Mouse (Mus musculus) lung, embryonic 16.5 days (tissue): Measurements from ENCODE around the gene Olfr1508. TPM values are rescaled to one million over a fixed set of nuclear protein-coding genes. Genes with fewer than 3 reads are reported as not detected.
"Not testable (repeated sequence)": the region's sequence is repeated elsewhere in the genome, so short reads cannot be mapped to it uniquely, and the experiment has no call there.

ENCODE experiments used
- ATAC-seq: fragments of 200-750 bp; cut with Nextera tagmentation; 2 replicates; pipeline ENCODE4 v1.8.0; 2017; ENCODE audit warnings: low read depth, mild to moderate bottlenecking, moderate library complexity
- H3K27ac ChIP-seq: fragments of 300-500 bp; sonication (generic); 2 replicates; pipeline ENCODE4 v1.5.1; 2014; ENCODE audit warnings: mild to moderate bottlenecking, control low read depth, low read length
- H3K27me3 ChIP-seq: fragments of 300-500 bp; sonication (generic); 2 replicates; pipeline ENCODE4 v1.6.1; 2014; ENCODE audit warnings: low read depth, low read length, mixed read lengths; ENCODE audit not compliant: control insufficient read depth, insufficient read depth
- H3K36me3 ChIP-seq: fragments of 300-500 bp; sonication (generic); 2 replicates; pipeline ENCODE4 v1.6.1; 2014; ENCODE audit warnings: low read length; ENCODE audit not compliant: control insufficient read depth, insufficient read depth
- H3K4me1 ChIP-seq: fragments of 300-500 bp; sonication (generic); replicated peaks from 2 replicates; pipeline ENCODE4 v1.6.1; 2014; ENCODE audit warnings: low read length, mixed read lengths; ENCODE audit not compliant: control insufficient read depth, insufficient read depth
- H3K4me2 ChIP-seq: fragments of 300-500 bp; sonication (generic); 2 replicates; pipeline ENCODE4 v1.6.1; 2014; ENCODE audit warnings: low read depth, low read length, control low read depth
- H3K4me3 ChIP-seq: fragments of 300-500 bp; sonication (generic); 2 replicates; pipeline ENCODE4 v1.5.1; 2014; ENCODE audit warnings: mild to moderate bottlenecking, low read length, control low read depth
- H3K9ac ChIP-seq: fragments of 300-500 bp; sonication (generic); 2 replicates; pipeline ENCODE4 v1.6.1; 2014; ENCODE audit warnings: low read length, control low read depth
- H3K9me3 ChIP-seq: fragments of 300-500 bp; sonication (generic); 2 replicates; pipeline ENCODE4 v1.6.1; 2016; ENCODE audit warnings: low read length; ENCODE audit not compliant: control insufficient read depth
- WGBS: fragments of 180-500 bp; shearing (Covaris S2); extraction: QIAGEN DNeasy Blood & Tissue Kit; methylation state at CpG from one replicate; pipeline ENCODE4 v1.1.7; 2014; 5-methylcytosine and 5-hydroxymethylcytosine counted together
- polyA plus RNA-seq: library from polyadenylated mRNA; unstranded; fragments of >200 nt; fragmentation: Nextera tagmentation; extraction: Ambion mirVana; gene quantifications from 2 replicates; pipeline ENCODE4 v1.2.1, GENCODE M21; 2015

Olfr1508 gene
- not detected in 2 replicates for polyA plus RNA-seq

DNA sequence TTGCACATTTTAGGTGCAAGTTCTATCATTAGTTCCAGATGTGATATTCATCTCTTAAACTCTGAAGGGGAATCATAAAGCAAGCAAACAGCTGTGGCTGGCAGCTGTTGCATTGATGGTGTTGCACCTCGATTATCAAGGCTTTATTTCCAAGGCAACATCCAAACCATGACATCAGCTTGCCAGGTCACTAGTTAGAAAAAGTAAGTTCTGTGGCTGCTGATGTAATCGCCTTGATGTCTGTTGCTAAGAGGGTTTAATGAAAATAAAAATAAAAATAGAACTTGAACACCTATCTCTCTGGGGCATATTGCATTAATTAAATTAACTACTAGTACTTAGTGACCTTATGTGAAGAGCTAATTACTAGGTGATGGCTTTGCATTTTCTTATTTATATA lies at the start of gene Olfr1508:
Gene Olfr1508 (minus strand): TSS at position 101 of the 400 bp plus-strand sequence.
- no peak within 1 kb of the TSS for H3K4me3 ChIP-seq
- H3K9ac ChIP-seq, result no peak within 1 kb of the TSS
- H3K27me3 ChIP-seq, result no peaks in the 10 kb centered on the region
- no peak within 1 kb of the TSS for H3K4me2 ChIP-seq
- H3K36me3 ChIP-seq, result no peaks in the 10 kb centered on the region
- H3K4me1 ChIP-seq, result no peaks in the 10 kb centered on the region
- WGBS, result 62% methylated on average over 2 of the region's 2 CpGs
- no peak for ATAC-seq
- H3K9me3 ChIP-seq, result no peaks in the 10 kb centered on the region
- no peak within 1 kb of the TSS for H3K27ac ChIP-seq

DNA sequence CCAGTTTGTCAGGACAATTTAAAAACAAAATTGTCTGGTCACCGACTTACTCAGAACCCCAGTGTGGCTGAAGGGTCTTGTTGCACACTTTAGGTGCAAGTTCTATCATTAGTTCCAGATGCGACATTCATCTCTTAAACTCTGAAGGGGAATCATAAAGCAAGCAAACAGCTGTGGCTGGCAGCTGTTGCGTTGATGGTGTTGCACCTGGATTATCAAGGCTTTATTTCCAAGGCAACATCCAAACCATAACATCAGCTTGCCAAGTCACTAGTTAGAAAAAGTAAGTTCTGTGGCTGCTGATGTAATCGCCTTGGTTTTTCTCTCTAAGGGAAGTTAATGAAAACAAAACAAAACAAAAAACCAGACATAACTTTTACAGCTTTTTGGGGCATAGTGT lies 28.2 kb upstream of the Olfr1508 start, which contains the start of gene Olfr1507:
Gene Olfr1507 (minus strand): TSS at position 234 of the 400 bp plus-strand sequence.
- no peaks in the 10 kb centered on the region for H3K27me3 ChIP-seq
- 84% methylated on average over 4 of the region's 4 CpGs for WGBS
- ATAC-seq, result no peak
- no peak within 1 kb of the TSS for H3K4me3 ChIP-seq
- no peak within 1 kb of the TSS for H3K4me2 ChIP-seq
- H3K4me1 ChIP-seq, result no peaks in the 10 kb centered on the region
- no peaks in the 10 kb centered on the region for H3K36me3 ChIP-seq
- no peaks in the 10 kb centered on the region for H3K9me3 ChIP-seq
- H3K9ac ChIP-seq, result no peak within 1 kb of the TSS
- H3K27ac ChIP-seq, result no peak within 1 kb of the TSS

DNA sequence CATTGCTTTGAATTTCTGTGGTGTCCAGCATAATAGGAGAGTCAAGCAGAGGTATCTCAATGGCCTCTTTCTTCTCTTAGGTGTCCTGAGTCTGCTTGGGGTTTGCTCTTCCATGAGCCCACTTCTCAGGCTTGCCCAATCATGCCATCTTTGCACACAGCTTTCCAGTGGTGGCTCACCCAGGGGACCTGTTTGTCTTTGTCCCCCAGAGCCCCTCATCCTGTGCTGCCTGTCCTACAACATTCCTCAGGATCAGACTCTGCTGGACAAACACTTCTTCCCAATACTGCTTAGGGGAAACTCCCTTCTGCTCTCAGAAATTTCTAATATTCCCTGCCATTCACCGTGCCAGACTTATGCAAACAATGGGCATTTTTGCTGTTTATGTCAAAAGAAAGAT lies 1.6 kb downstream of the Olfr1508 start:
- H3K9me3 ChIP-seq, result no peaks in the 10 kb centered on the region
- no peaks in the 10 kb centered on the region for H3K36me3 ChIP-seq
- H3K4me3 ChIP-seq, result no peak overlapping the region
- no peaks in the 10 kb centered on the region for H3K27me3 ChIP-seq
- no peaks in the 10 kb centered on the region for H3K4me1 ChIP-seq
- no peak overlapping the region for H3K9ac ChIP-seq
- ATAC-seq, result no peak
- H3K27ac ChIP-seq, result no peak overlapping the region
- H3K4me2 ChIP-seq, result no peak overlapping the region
- 55% methylated on average over 1 of the region's 1 CpGs for WGBS

DNA sequence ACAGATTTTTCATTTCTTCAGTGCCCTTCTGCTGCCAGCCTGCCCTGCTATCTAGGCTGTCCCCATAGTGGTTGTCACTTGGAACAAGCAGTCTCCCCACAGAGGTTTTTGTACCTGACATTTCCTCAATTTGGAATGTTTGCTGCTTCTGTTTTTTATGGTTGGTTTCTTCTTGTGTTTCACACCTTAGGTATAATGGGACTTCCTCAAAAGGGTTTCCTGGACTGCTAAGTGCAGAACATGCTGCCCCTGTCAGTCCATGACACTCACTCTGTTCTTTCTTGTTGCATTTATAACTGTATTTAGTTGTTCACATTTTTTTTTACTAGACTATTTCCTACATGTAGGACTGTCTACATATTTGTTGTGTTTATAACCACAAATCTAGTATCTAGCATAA lies 5.4 kb downstream of the Olfr1508 start:
- no peaks in the 10 kb centered on the region for H3K36me3 ChIP-seq
- H3K4me3 ChIP-seq, result no peak overlapping the region
- H3K27me3 ChIP-seq, result no peaks in the 10 kb centered on the region
- no peak overlapping the region for H3K27ac ChIP-seq
- no peaks in the 10 kb centered on the region; the same call in 1 of the 2 replicates for H3K9me3 ChIP-seq
- no peak overlapping the region for H3K4me2 ChIP-seq
- H3K4me1 ChIP-seq, result no peaks in the 10 kb centered on the region
- no peak overlapping the region for H3K9ac ChIP-seq
- no peak for ATAC-seq

DNA sequence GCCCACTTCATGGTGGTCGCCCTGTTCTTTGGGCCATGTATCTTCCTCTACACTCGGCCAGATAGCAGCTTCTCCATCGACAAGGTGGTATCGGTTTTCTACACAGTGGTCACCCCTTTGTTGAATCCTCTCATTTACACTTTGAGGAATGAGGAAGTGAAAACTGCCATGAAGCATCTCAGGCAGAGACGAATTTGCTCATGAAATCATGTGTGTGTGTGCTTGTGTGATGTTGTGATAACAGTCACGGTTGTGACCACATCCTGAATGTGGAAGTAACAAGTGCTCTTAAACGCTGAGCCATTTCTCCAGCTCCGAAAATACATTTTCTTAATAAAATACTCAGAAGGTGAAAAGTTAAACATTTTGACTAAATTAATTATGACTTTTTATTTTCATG lies 16.2 kb downstream of the Olfr1508 start:
- no peaks in the 10 kb centered on the region for H3K27me3 ChIP-seq
- no peak for ATAC-seq
- no peak overlapping the region for H3K9ac ChIP-seq
- 82% methylated on average over 8 of the region's 8 CpGs for WGBS
- H3K27ac ChIP-seq, result no peak overlapping the region
- H3K4me2 ChIP-seq, result no peak overlapping the region
- H3K36me3 ChIP-seq, result no peaks in the 10 kb centered on the region
- no peak overlapping the region for H3K4me3 ChIP-seq
- no peaks in the 10 kb centered on the region for H3K9me3 ChIP-seq
- no peaks in the 10 kb centered on the region for H3K4me1 ChIP-seq

DNA sequence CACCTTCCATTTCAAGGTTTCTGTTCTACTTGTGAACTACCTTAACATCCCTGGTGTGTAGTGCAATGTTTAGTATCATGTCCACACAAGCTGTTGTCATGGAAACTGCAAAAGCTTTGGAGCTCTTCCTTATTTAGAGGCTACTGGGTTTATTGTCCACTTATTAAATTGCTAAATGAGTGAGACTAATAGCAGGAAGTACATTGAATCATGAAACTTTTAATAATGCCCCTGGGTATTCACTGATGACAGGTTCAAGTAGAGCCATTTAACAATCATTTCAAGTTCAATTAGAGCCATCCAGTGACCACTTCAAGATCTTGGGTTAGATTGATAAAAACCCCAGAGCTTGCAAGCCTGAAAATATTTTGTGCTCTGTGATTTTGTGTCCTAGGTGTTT lies 24.6 kb downstream of the Olfr1508 start, which contains the start of gene Olfr1509:
Gene Olfr1509 (plus strand): TSS at position 301 of the 400 bp plus-strand sequence.
- no peak within 1 kb of the TSS for H3K27ac ChIP-seq
- H3K36me3 ChIP-seq, result no peaks in the 10 kb centered on the region
- no peak for ATAC-seq
- no peaks in the 10 kb centered on the region for H3K4me1 ChIP-seq
- no peak within 1 kb of the TSS for H3K9ac ChIP-seq
- H3K4me2 ChIP-seq, result no peak within 1 kb of the TSS
- H3K27me3 ChIP-seq, result no peaks in the 10 kb centered on the region
- H3K9me3 ChIP-seq, result no peaks in the 10 kb centered on the region
- H3K4me3 ChIP-seq, result no peak within 1 kb of the TSS

DNA sequence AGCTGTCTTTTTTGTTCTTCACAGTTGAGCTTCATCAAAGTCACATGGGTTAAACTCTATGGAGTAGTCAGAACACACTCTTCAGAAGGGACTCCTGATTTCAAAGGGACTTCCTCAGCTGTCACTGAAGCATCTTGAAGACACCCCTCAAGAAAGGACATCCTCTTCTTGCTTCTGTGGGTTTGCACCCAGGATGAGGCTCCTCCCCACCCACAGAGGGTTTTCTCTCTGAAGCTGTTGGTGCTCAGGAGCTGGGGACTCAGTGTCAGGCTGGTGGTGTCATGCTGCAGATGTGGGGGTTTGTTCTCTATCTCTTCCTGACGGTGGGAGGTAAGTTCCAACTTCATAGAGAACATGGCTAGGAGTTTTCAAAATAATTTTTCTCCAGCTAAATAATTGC lies 39.6 kb downstream of the Olfr1508 start:
- H3K27ac ChIP-seq, result no peak overlapping the region
- H3K9me3 ChIP-seq, result no peaks in the 10 kb centered on the region
- no peaks in the 10 kb centered on the region for H3K4me1 ChIP-seq
- WGBS, result 96% methylated on average over 1 of the region's 1 CpGs
- no peak overlapping the region for H3K4me3 ChIP-seq
- no peaks in the 10 kb centered on the region for H3K36me3 ChIP-seq
- H3K4me2 ChIP-seq, result no peak overlapping the region
- ATAC-seq, result no peak
- H3K9ac ChIP-seq, result no peak overlapping the region
- no peaks in the 10 kb centered on the region for H3K27me3 ChIP-seq

DNA sequence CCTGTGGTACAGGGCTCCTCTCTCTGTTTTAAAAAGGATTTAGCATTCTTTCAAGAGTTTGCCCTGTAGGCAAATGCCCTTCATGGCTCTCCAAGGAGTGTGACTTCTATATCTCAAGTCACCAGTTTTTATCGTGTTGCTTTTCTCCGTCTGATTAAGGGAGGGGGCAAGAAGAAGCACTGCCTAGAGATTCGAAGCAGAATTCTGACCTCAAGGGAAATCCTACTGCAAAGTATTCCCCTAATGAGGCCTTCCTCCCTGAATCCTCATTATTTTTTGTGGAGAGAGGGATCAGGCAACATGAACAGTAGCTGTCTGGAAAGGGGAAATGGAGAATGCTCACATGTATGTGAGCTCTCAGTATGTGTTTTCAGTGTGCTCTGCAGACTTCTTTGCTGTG lies 53.0 kb downstream of the Olfr1508 start, which contains the start of gene Olfr1510:
Gene Olfr1510 (minus strand): TSS at position 101 of the 400 bp plus-strand sequence.
- Histone ChIP-seq H3K36me3 (no peaks in the 10 kb centered on the region), H3K4me2 (no peak within 1 kb of the TSS), H3K9me3 (no peaks in the 10 kb centered on the region), H3K9ac (no peak within 1 kb of the TSS), H3K27me3 (no peaks in the 10 kb centered on the region), H3K27ac (no peak within 1 kb of the TSS), H3K4me3 (no peak within 1 kb of the TSS), H3K4me1 (no peaks in the 10 kb centered on the region)
- no peak for ATAC-seq
- WGBS, result 86% methylated on average over 3 of the region's 3 CpGs

DNA sequence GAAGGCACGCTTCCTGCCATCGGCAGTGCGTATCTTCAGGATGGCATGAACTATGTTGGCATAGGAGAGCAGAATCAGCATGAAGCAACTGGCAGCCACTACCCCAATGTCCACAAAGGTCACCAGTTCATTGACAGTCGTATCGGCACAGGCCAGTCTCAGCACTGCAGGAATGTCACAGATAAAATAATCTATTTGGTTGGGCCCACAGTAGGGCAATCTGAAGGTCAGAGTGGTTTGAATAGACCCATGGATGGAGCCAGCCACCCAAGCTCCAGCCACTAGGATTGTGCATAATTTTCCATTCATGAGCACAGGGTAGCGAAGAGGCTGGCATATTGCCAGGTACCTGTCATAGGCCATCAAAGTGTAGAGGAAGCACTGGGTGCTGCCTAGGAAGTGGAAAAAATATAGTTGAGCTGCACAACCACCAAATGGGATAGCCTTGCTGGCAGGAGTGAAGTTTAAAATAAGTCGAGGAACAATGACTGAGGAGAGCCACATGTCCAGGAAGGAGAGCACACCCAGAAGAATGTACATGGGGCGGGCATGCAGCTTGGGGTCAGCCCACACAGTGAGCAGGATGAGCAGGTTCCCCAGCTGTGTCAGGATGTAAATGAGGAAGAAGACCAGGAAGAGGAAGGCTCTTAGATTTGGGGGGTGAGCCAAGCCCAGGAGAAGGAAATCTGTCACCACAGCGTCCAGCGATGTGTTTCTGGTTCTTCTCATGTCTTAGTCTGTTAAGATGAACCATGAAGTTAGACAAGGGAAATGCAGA lies 57.0 kb downstream of the Olfr1508 start:
- H3K4me1 ChIP-seq, ATAC-seq, H3K9me3 ChIP-seq, H3K4me2 ChIP-seq, H3K27ac ChIP-seq, H3K27me3 ChIP-seq, H3K36me3 ChIP-seq, H3K9ac ChIP-seq, H3K4me3 ChIP-seq: not testable (repeated sequence)
- 69% methylated on average over 7 of the region's 10 CpGs for WGBS
